Mouse (Mus musculus) small intestine, adult 2 months (tissue): ENCODE results near the gene Gsx1. TPM values are rescaled to one million over a fixed set of nuclear protein-coding genes. Genes with fewer than 3 reads are reported as not detected.

ENCODE experiments used
- H3K27ac ChIP-seq: fragments of 200-500 bp; 2 replicates; pipeline ENCODE4 v1.5.1; 2012; ENCODE audit warnings: low read depth, low read length, control low read depth, inconsistent platforms; ENCODE audit not compliant: insufficient read depth
- H3K27me3 ChIP-seq: fragments of 200-500 bp; 2 replicates; pipeline ENCODE4 v1.6.1; 2012; ENCODE audit warnings: mild to moderate bottlenecking, moderate library complexity, low read length, inconsistent platforms; ENCODE audit not compliant: control insufficient read depth, insufficient read depth
- H3K36me3 ChIP-seq: fragments of 200-500 bp; 2 replicates; pipeline ENCODE4 v1.6.1; 2012; ENCODE audit warnings: mild to moderate bottlenecking, low read length, control low read depth, inconsistent platforms; ENCODE audit not compliant: control insufficient read depth, insufficient read depth
- H3K4me1 ChIP-seq: fragments of 200-500 bp; 2 replicates; pipeline ENCODE4 v1.6.1; 2012; ENCODE audit warnings: low read length, inconsistent platforms, mixed read lengths; ENCODE audit not compliant: control insufficient read depth, insufficient read depth, insufficient read length
- H3K4me3 ChIP-seq: fragments of 200-500 bp; 2 replicates; pipeline ENCODE4 v1.5.1; 2012; ENCODE audit warnings: low read depth, mild to moderate bottlenecking, control low read depth, inconsistent platforms, low read length, moderate library complexity
- CTCF ChIP-seq: fragments of 200-500 bp; IDR thresholded peaks from 2 replicates; pipeline ENCODE4 v1.5.1; 2012; ENCODE audit warnings: low read depth, mild to moderate bottlenecking, control low read depth, inconsistent platforms, low read length, moderate library complexity, mixed read lengths; ENCODE audit not compliant: insufficient replicate concordance, insufficient read length; ENCODE audit errors: extremely low read depth
- POLR2A ChIP-seq: fragments of 200-500 bp; IDR thresholded peaks from 2 replicates; pipeline ENCODE4 v1.6.1; 2012; ENCODE audit warnings: low read depth, mild to moderate bottlenecking, control low read depth, inconsistent platforms, low read length, moderate library complexity
- WGBS: fragments of 180-500 bp; shearing (Covaris S2); methylation state at CpG from one replicate; pipeline ENCODE4 v1.1.7; 2018; 5-methylcytosine and 5-hydroxymethylcytosine counted together
- polyA plus RNA-seq: library from polyadenylated mRNA; depleted of rRNA; stranded (reverse); fragments of >200 nt; gene quantifications from 2 replicates; pipeline ENCODE4 v1.2.3, GENCODE M21; 2012

The Gsx1 gene
- polyA plus RNA-seq, 1 experiment, result not detected

GRCm38 (mm10) chr5:147159792-147160191 is 28.7 kb upstream of the Gsx1 start:
- Histone ChIP-seq H3K36me3 (no peaks in the 10 kb centered on the region), H3K4me3 (no peak overlapping the region), H3K27me3 (no peaks in the 10 kb centered on the region; the same call in 1 of the 2 replicates), H3K27ac (no peak overlapping the region), H3K4me1 (no peaks in the 10 kb centered on the region)
- no peak for TF ChIP-seq POLR2A
- no peak for TF ChIP-seq CTCF
- WGBS, result 71% methylated on average over 2 of the region's 2 CpGs

DNA sequence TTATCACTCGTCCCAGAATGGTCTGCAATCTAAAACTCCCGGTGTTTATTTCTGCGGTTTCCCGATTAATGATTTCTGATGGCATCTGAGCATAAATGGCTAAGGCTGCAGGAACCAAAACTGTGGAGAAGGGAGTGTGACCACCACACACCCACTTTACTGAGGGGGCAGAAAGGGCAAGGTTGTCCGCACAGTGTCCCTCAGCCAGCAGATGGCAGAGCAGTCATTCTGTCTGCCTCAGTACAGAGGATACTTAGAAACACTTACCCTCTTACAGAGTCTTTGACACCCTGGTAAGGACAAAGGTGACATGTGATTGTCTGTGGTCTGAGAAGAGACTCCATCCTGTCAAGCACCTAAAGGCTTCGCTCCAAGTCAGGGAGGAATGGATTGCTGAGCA is 23.4 kb upstream of the Gsx1 start:
- no peaks in the 10 kb centered on the region for H3K27me3 ChIP-seq
- 74% methylated on average over 6 of the region's 6 CpGs for WGBS
- no peaks in the 10 kb centered on the region for H3K4me1 ChIP-seq
- H3K4me3 ChIP-seq, result no peak overlapping the region
- H3K36me3 ChIP-seq, result no peaks in the 10 kb centered on the region
- TF ChIP-seq POLR2A, result no peak
- peak; percentile 27; the same call in 1 of the 2 replicates for TF ChIP-seq CTCF
- H3K27ac ChIP-seq, result no peak overlapping the region

- 79% methylated on average over 7 of the region's 7 CpGs for WGBS
- Histone ChIP-seq H3K27ac (no peak overlapping the region), H3K36me3 (no peaks in the 10 kb centered on the region), H3K4me1 (no peaks in the 10 kb centered on the region), H3K27me3 (no peaks in the 10 kb centered on the region), H3K4me3 (no peak overlapping the region)
- TF ChIP-seq CTCF (no peak), POLR2A (no peak)
Measured at GRCm38 (mm10) chr5:147170088-147170487, 18.4 kb upstream of the Gsx1 start.

DNA sequence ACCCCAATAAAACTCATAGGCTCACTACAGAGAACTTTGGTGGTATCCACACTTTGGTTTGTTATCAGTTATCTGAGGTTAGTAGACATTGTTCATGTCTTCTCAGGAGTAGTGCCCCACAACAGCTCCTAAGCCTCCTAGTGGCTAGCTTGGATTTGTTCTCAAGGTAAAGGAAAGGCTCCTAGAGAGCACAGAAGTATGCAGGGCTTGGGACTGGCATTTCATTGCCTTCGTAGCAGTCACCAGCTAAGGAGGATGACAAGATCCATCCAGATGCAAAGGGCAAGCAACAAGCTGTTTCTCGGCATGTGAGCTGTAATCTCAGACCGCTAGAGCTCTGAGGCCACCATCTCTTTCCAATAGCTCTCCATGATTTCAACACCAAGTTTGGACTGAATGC is 14.4 kb upstream of the Gsx1 start:
- WGBS, result 83% methylated on average over 3 of the region's 3 CpGs
- no peak for TF ChIP-seq POLR2A
- no peak for TF ChIP-seq CTCF
- Histone ChIP-seq H3K36me3 (no peaks in the 10 kb centered on the region), H3K27me3 (no peaks in the 10 kb centered on the region), H3K27ac (no peak overlapping the region), H3K4me3 (no peak overlapping the region), H3K4me1 (no peaks in the 10 kb centered on the region)

DNA sequence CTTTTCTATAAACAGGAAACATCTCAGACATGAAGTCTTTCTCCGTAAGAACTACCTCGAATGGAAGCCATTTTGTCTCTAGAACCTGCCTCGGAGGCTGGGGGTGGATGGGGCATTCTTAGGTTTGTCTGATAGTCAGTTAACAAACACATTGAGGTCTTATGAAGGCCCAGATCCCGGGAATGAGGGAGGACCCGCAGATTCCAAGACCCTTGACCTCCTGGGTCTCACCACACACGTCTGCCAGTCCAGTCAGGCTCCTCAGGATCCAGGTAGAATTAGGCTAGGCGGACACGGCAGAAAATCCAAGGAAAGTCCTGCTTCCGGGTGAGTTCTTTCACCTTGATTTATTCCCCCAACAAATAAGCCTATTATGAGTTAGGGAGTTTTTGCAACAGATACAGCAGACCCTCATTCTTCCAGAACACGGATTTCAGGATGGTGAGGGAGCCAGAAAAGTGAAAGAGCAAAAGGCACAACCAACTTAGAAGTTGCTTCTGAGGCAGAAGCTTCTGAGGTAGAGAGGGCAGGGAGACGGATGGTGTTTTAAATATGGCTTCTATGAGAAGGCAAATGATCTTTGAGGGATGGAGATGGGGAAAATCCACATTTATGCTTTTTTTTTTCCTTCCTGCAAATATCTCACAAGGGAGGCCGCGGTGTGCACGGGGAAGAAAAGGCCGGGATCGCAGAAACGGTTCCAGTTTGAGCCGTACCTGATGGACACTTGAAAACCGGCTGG is 3.2 kb upstream of the Gsx1 start:
- no peaks in the 10 kb centered on the region for H3K36me3 ChIP-seq
- peaks cover 49% of the 10 kb centered on the region for H3K27me3 ChIP-seq
- TF ChIP-seq POLR2A (no peak), CTCF (no peak)
- 9% methylated on average over 19 of the region's 19 CpGs for WGBS
- H3K4me3 ChIP-seq, result no peak overlapping the region
- H3K4me1 ChIP-seq, result peaks cover 19% of the 10 kb centered on the region
- no peak overlapping the region for H3K27ac ChIP-seq

DNA sequence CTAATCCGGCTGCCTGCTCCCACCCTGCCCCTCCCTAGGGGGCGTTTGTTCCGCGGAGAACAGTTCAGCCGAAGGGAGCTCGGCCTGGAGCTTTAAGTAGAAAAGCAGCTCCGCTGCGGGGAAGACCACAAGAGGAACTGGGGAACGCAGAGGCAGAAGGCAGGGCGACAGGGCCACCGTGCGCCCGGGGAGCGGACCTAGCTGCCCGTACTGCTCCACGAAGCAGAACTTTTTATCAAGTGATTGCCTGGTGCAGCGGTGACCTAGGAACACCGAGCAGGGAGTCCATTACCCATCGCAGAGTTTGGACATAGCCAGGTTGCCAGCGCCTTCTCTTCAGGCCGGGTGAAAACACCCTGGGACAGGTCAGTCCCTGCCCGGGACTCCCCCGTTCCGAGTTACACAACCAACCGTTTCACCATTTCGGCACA is 2.5 kb upstream of the Gsx1 start:
- H3K27me3 ChIP-seq, result peaks cover 54% of the 10 kb centered on the region

GRCm38 (mm10) chr5:147186781-147187551 is 1.5 kb upstream of the Gsx1 start:
- Histone ChIP-seq H3K36me3 (no peaks in the 10 kb centered on the region), H3K27me3 (peaks cover 62% of the 10 kb centered on the region), H3K4me3 (peak overlapping the region; percentile 42), H3K27ac (no peak overlapping the region), H3K4me1 (peaks cover 19% of the 10 kb centered on the region)
- 1% methylated on average over 37 of the region's 37 CpGs for WGBS
- TF ChIP-seq CTCF (no peak), POLR2A (no peak)

More for the DNA sequence above, 2.5 kb upstream of the Gsx1 start:
- TF ChIP-seq POLR2A (no peak), CTCF (no peak)
- no peaks in the 10 kb centered on the region for H3K36me3 ChIP-seq
- H3K27ac ChIP-seq, result no peak overlapping the region
- peak overlapping the region; percentile 37 for H3K4me3 ChIP-seq
- 2% methylated on average over 26 of the region's 26 CpGs for WGBS
- peaks cover 19% of the 10 kb centered on the region for H3K4me1 ChIP-seq
